32 mouse cellular contexts compared by ENCODE assay signal in the genomic region with DNA sequence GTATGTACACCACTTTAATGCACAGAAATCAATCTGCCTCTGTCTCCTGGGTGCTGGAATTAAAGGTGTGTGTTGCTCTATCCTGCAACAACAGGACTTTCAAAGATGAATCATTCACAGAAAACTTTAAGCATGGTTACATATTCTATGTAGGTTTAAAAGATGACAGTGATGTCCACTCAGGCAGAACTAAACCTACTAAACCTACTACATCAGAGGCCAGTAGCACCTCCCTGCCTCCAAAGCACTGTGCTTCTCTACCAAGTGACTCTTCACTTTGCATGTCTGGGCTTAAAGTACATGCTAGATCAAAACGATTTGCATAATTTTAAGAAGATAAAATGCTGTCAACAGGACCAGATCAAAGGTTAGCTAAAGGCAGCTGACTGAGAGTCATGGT.
"Had no signal": no experiment of that assay in that cellular context is flagged by ENCODE, and none has a peak within 500 bp of the region (broad histone marks: within the 10 kb centered on the region; RNA-seq: fewer than 3 reads in every experiment).

No protein-coding gene starts in this region.

- H3K4me3 ChIP-seq: limb, embryonic 10.5 days; limb, embryonic 12.5 days; limb, embryonic 13.5 days; limb, embryonic 15.5 days; liver, embryonic 12.5 days; liver, embryonic 13.5 days; liver, embryonic 15.5 days; lung, embryonic 15.5 days; megakaryocyte, embryonic 14.5 days; midbrain, embryonic 10.5 days; midbrain, embryonic 12.5 days; midbrain, embryonic 13.5 days; midbrain, embryonic 15.5 days; myocyte; neural tube, embryonic 12.5 days had no signal

- H3K4me1 ChIP-seq: limb, embryonic 10.5 days; limb, embryonic 12.5 days; limb, embryonic 13.5 days; limb, embryonic 15.5 days; liver, embryonic 12.5 days; liver, embryonic 13.5 days; liver, embryonic 15.5 days; megakaryocyte, embryonic 14.5 days; midbrain, embryonic 10.5 days; midbrain, embryonic 12.5 days; midbrain, embryonic 13.5 days; midbrain, embryonic 15.5 days; neural tube, embryonic 12.5 days had no signal

- H3K4me2 ChIP-seq: limb, embryonic 12.5 days; limb, embryonic 13.5 days; limb, embryonic 15.5 days; liver, embryonic 11.5 days; liver, embryonic 12.5 days; liver, embryonic 13.5 days; liver, embryonic 15.5 days; lung, embryonic 14.5 days; lung, embryonic 15.5 days; midbrain, embryonic 11.5 days; midbrain, embryonic 12.5 days; midbrain, embryonic 13.5 days; midbrain, embryonic 15.5 days; neural tube, embryonic 12.5 days had no signal

- H3K27ac ChIP-seq: limb, embryonic 10.5 days; limb, embryonic 12.5 days; limb, embryonic 13.5 days; limb, embryonic 15.5 days; liver, embryonic 12.5 days; liver, embryonic 13.5 days; liver, embryonic 14.5 days; liver, embryonic 15.5 days; lung, embryonic 15.5 days; macrophage; midbrain, embryonic 10.5 days; midbrain, embryonic 12.5 days; midbrain, embryonic 13.5 days; midbrain, embryonic 15.5 days; neural tube, embryonic 12.5 days had no signal

- H3K9me3 ChIP-seq: limb, embryonic 10.5 days; limb, embryonic 12.5 days; limb, embryonic 13.5 days; limb, embryonic 15.5 days; liver, embryonic 12.5 days; liver, embryonic 13.5 days; liver, embryonic 15.5 days; lung, embryonic 15.5 days; megakaryocyte, embryonic 14.5 days; midbrain, embryonic 10.5 days; midbrain, embryonic 12.5 days; midbrain, embryonic 13.5 days; midbrain, embryonic 15.5 days; neural tube, embryonic 12.5 days had no signal

- H3K36me3 ChIP-seq: limb, embryonic 10.5 days; limb, embryonic 12.5 days; limb, embryonic 13.5 days; limb, embryonic 15.5 days; liver, embryonic 12.5 days; liver, embryonic 13.5 days; liver, embryonic 15.5 days; lung, embryonic 15.5 days; midbrain, embryonic 10.5 days; midbrain, embryonic 12.5 days; midbrain, embryonic 13.5 days; midbrain, embryonic 15.5 days; neural tube, embryonic 12.5 days had no signal

- DNase-seq: left cerebral cortex, postnatal 4 days; liver; liver, embryonic 13.5 days; liver, postnatal 0 days; lung, adult 18-20 months; lung, adult 2 months; lung, embryonic 14.5 days; lung, postnatal 10 days; lung, postnatal 14 days; lung, postnatal 36 days; lung, postnatal 4 days; midbrain, embryonic 14.5 days had no signal

- H3K27me3 ChIP-seq: limb, embryonic 12.5 days; limb, embryonic 13.5 days; limb, embryonic 15.5 days; liver, embryonic 12.5 days; liver, embryonic 13.5 days; liver, embryonic 15.5 days; lung, embryonic 15.5 days; megakaryocyte, embryonic 14.5 days; midbrain, embryonic 12.5 days; midbrain, embryonic 13.5 days; midbrain, embryonic 15.5 days; neural tube, embryonic 12.5 days had no signal

- ATAC-seq: liver, embryonic 12.5 days; liver, postnatal 0 days; lung, postnatal 0 days; midbrain, embryonic 13.5 days; midbrain, embryonic 15.5 days; midbrain, embryonic 16.5 days had no signal

- H3K9ac ChIP-seq: limb, embryonic 12.5 days; limb, embryonic 13.5 days; limb, embryonic 15.5 days; liver, embryonic 12.5 days; liver, embryonic 13.5 days; liver, embryonic 14.5 days; liver, embryonic 15.5 days; liver, postnatal 0 days; lung, embryonic 14.5 days; lung, embryonic 15.5 days; midbrain, embryonic 12.5 days; midbrain, embryonic 13.5 days; midbrain, embryonic 15.5 days; neural tube, embryonic 12.5 days had no signal
